Mouse (Mus musculus) embryonic facial prominence, embryonic 11.5 days (tissue): ENCODE measurements at regions not wholly inside any gene's neighbourhood (a gene's known extent, or its start where the extent isn't known, plus 50 kb on each side); places are given as distances from the start of the nearest gene placed in this dataset.

Experiments
- ATAC-seq: fragments of 200-750 bp; cut with Nextera tagmentation; replicated peaks from 2 replicates; pipeline ENCODE4 v1.8.0; 2017; ENCODE audit warnings: low read depth; ENCODE audit not compliant: insufficient number of reproducible peaks, low FRiP score, low TSS enrichment
- DNase-seq: peaks from one replicate; pipeline ENCODE4 v3.0.0-alpha.2; 2015; ENCODE audit warnings: low spot score
- H3K27ac ChIP-seq: fragments of 300-500 bp; sonication (generic); replicated peaks from 2 replicates; pipeline ENCODE4 v1.5.1; 2014; ENCODE audit warnings: mild to moderate bottlenecking, low read depth, low read length, control low read depth
- H3K27me3 ChIP-seq: fragments of 300-500 bp; sonication (generic); 2 replicates; pipeline ENCODE4 v1.6.1; 2014; ENCODE audit warnings: mild to moderate bottlenecking, low read length, moderate library complexity, mixed read lengths; ENCODE audit not compliant: control insufficient read depth, insufficient read depth
- H3K36me3 ChIP-seq: fragments of 300-500 bp; sonication (generic); replicated peaks from 2 replicates; pipeline ENCODE4 v1.6.1; 2014; ENCODE audit warnings: low read depth, mild to moderate bottlenecking, low read length, moderate library complexity, mixed read lengths; ENCODE audit not compliant: control insufficient read depth, insufficient read depth
- H3K4me1 ChIP-seq: fragments of 300-500 bp; sonication (generic); 2 replicates; pipeline ENCODE4 v1.6.1; 2014; ENCODE audit warnings: low read length, mixed read lengths; ENCODE audit not compliant: control insufficient read depth, insufficient read depth
- H3K4me2 ChIP-seq: fragments of 300-500 bp; sonication (generic); 2 replicates; pipeline ENCODE4 v1.6.1; 2014; ENCODE audit warnings: low read depth, mild to moderate bottlenecking, control low read depth, low read length, moderate library complexity
- H3K4me3 ChIP-seq: fragments of 300-500 bp; sonication (generic); 2 replicates; pipeline ENCODE4 v1.5.1; 2014; ENCODE audit warnings: low read depth, low read length, control low read depth
- H3K9ac ChIP-seq: fragments of 300-500 bp; sonication (generic); replicated peaks from 2 replicates; pipeline ENCODE4 v1.6.1; 2014; ENCODE audit warnings: mild to moderate bottlenecking, control low read depth, low read length
- H3K9me3 ChIP-seq: fragments of 300-500 bp; sonication (generic); replicated peaks from 2 replicates; pipeline ENCODE4 v1.6.1; 2016; ENCODE audit warnings: mild to moderate bottlenecking, low read length, inconsistent platforms, mixed read lengths; ENCODE audit not compliant: control insufficient read depth
- WGBS: fragments of 180-500 bp; shearing (Covaris S2); extraction: QIAGEN DNeasy Blood & Tissue Kit; methylation state at CpG from one replicate; pipeline ENCODE4 v1.1.7; 2014; 5-methylcytosine and 5-hydroxymethylcytosine counted together

DNA sequence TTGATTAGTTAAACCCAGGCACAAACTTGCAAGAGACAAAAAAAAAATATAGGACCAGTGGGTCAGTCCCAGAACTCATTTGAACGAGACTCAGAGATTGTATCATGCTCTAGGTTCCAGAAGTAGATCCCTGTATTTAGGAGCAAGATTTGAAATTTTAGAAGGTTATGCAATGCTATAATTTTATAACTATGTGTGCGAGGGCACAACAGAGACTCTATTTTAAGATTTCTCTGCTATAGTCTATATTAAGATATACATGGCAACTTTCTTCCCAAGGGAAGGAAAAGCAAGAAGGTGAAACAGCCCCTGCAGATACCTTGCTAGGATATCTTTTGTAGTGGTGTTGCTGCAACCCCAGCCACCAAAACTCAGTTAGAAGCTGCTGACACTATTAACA, 55.7 kb downstream of the Otor start:
- Histone ChIP-seq H3K4me3 (no peak overlapping the region), H3K4me1 (no peaks in the 10 kb centered on the region), H3K9me3 (no peaks in the 10 kb centered on the region), H3K4me2 (no peak overlapping the region), H3K36me3 (no peaks in the 10 kb centered on the region), H3K9ac (no peak overlapping the region), H3K27me3 (no peaks in the 10 kb centered on the region), H3K27ac (no peak overlapping the region)
- DNase-seq (no peak), ATAC-seq (no peak)
- WGBS: 83% methylated on average over 2 of the region's 2 CpGs

DNA sequence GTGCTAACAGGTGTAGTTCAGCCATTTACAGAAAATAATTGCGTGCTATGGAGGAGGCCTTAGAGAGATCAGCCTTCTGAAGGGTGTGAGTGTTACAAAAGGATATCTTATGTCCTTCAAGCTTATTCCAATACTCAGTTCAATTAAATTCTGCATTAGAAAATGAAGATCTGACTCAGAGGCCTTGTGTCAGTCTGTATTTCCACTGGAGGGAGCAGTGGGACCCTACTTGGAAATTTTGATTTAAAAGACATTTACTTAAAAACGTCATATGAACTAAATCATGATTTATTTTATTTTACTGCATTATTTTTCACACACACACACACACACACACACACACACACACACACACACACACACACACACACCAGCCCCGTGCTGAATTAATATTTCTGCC, 70.9 kb downstream of the Otor start:
- Histone ChIP-seq H3K9ac (no peak overlapping the region), H3K9me3 (no peaks in the 10 kb centered on the region), H3K4me2 (no peak overlapping the region), H3K36me3 (no peaks in the 10 kb centered on the region), H3K4me1 (no peaks in the 10 kb centered on the region), H3K4me3 (no peak overlapping the region), H3K27me3 (no peaks in the 10 kb centered on the region), H3K27ac (no peak overlapping the region)
- WGBS: 66% methylated on average over 3 of the region's 3 CpGs
- ATAC-seq (no peak), DNase-seq (no peak)

DNA sequence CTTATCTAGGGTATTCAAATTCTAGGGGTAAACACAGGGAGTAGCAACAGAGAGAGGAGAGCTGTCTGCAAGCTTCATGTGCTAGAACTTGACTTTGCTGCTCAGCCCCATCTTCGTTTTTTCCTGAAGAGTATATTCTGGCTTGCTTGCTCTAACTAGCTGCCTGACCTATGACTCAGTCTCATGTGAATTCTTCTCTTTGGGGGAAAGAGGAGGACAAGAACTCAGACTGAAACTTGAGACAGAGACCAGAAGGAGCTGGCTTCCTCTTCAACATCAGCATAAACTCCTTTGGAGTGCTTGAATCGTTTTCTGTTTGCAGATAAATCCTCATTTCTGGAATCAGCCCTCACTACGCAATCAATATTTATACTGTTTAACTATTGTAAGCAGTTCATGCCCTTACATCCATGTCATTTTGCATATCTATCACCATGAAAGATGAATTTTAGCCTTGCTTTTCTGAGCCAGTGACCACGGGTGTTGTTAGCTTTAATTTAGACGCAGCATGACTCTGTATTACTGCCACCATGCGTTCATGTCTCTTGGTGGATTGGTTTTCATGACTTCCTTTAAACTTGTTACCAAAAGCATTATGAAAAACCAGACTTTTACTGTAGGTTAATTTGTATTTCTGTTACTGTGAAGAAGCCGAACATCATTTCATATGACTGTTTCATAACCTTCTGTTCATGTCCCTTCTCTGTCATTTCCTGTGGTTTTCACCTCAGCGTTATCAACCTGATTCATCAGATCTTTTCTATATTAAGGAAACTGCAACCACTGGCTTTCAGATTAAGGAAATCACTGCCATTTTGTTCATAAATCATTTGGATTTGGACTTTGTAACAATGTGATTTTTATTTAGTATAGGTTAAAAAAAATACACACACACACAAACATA, 86.1 kb downstream of the Otor start:
- H3K4me2 ChIP-seq: no peak overlapping the region
- H3K4me1 ChIP-seq: no peaks in the 10 kb centered on the region
- no peak for DNase-seq
- no peak overlapping the region for H3K9ac ChIP-seq
- WGBS: 80% methylated on average over 8 of the region's 8 CpGs
- H3K27me3 ChIP-seq: no peaks in the 10 kb centered on the region
- no peaks in the 10 kb centered on the region for H3K9me3 ChIP-seq
- H3K36me3 ChIP-seq: no peaks in the 10 kb centered on the region
- no peak overlapping the region for H3K4me3 ChIP-seq
- H3K27ac ChIP-seq: no peak overlapping the region
- no peak for ATAC-seq

DNA sequence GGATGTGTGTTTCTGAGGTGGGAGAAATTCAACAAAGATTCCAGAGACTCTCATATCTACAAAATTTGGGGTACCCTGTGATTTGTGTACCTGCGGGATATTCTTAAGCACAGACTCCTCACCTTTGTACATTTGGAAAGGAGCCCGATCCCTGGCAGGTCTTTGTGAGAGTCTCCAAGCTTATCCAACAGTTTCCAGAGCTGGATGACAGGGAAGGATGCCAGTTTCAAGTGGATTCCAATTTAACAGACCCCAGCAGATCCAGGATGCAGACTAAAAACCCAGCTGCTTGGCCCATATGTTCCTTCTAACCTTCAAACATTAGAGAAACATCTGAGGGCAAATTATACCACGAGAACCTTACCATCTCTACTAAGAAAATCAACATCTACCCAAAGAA, 88.5 kb downstream of the Otor start:
- Histone ChIP-seq H3K4me1 (no peaks in the 10 kb centered on the region), H3K36me3 (no peaks in the 10 kb centered on the region), H3K4me3 (no peak overlapping the region), H3K9me3 (no peaks in the 10 kb centered on the region), H3K27me3 (no peaks in the 10 kb centered on the region), H3K9ac (no peak overlapping the region), H3K27ac (no peak overlapping the region), H3K4me2 (no peak overlapping the region)
- ATAC-seq: no peak
- WGBS: 80% methylated on average over 3 of the region's 3 CpGs
- no peak for DNase-seq

DNA sequence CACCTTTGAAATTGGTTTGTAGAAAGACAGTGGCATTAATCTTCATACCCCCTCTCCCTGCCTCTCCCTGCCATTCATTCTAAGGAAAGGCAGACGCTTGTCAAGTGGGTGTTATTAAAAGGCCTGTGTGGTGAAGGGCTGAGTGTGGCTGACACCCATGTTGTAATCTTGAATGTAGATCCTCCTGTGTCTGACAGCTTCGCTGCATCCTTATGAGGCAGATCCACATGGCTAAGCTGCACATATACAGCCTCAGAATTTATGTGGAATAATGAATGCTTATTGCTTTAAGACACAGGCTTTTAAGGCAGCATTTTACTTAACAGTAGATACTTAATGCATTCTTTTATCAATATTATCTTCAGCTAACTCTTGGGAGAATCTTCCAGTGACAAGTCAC, 92.4 kb downstream of the Otor start:
- H3K36me3 ChIP-seq: no peaks in the 10 kb centered on the region
- H3K9ac ChIP-seq: no peak overlapping the region
- H3K9me3 ChIP-seq: no peaks in the 10 kb centered on the region
- WGBS: 79% methylated on average over 2 of the region's 2 CpGs
- no peak overlapping the region for H3K4me2 ChIP-seq
- DNase-seq (no peak), ATAC-seq (no peak)
- H3K4me1 ChIP-seq: no peaks in the 10 kb centered on the region
- no peak overlapping the region for H3K27ac ChIP-seq
- no peaks in the 10 kb centered on the region for H3K27me3 ChIP-seq
- no peak overlapping the region for H3K4me3 ChIP-seq

DNA sequence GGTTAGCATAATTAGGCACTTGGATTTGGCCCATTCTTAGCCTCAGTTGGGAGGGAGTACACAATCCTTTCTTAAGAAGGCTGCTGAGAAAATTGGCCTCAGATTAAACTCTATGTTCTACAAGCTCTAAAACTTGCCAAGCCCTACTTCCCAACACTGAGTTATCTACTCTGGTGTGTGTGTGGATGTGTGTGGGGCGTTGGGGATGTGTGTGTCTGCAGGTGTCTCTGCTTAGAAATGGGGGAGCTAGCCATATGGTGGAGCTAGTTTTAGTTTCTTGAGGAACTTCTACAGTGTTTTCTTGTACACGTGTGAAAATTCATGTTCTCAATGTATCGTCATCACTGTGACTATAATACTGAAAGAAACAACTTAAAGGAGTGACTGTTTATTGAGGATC, 106.3 kb downstream of the Otor start:
- H3K4me2 ChIP-seq: no peak overlapping the region
- no peak for DNase-seq
- H3K9me3 ChIP-seq: no peaks in the 10 kb centered on the region
- no peak for ATAC-seq
- H3K9ac ChIP-seq: no peak overlapping the region
- WGBS: 78% methylated on average over 3 of the region's 3 CpGs
- H3K27ac ChIP-seq: no peak overlapping the region
- H3K27me3 ChIP-seq: no peaks in the 10 kb centered on the region
- no peak overlapping the region for H3K4me3 ChIP-seq
- no peaks in the 10 kb centered on the region for H3K36me3 ChIP-seq
- H3K4me1 ChIP-seq: no peaks in the 10 kb centered on the region

DNA sequence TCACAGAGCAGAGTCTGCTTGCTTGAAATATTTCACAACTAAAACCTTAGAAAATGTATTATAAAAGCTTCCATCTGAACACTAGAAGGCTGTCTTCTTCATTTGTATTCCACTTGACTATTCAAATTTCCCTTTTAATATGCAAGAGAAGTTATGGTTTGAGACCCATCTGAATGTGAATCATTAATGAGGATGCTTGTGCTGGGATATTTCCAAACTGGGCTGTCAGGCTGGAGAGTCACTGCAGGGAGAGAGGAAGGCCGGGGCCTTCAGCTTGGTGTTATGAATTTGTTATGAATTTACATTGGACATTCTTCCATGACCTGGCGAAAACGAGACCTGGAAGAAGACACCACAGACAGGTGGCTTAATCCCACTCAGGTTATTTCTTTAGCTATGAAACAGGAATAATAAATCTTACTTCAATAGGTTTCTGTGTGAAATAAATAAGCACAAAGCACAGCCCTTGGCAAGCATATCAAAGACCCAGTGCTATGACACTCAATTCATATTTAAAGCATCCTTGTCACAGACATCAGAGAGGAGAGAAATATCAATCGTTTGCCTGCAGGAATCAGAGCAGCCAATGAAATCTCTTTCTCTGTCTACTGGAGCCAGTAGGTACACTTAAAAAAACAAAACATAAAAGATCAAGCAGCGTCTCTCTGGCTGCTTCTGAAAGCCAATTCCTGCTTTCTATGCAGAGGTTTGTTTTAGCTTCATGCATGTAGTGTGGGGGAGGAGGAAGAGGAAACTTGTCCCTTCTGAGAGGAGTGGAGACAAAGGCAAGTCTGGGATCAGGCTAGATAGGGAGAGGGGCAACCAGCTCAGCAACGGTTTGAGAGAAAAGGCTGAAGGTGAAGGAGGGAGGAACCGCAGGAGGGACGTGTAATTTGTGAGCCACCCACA, 114.2 kb downstream of the Otor start:
- DNase-seq (no peak), ATAC-seq (no peak; the same call in 1 of the 2 replicates)
- Histone ChIP-seq H3K4me3 (no peak overlapping the region), H3K9me3 (no peaks in the 10 kb centered on the region), H3K4me1 (no peaks in the 10 kb centered on the region), H3K27ac (no peak overlapping the region), H3K27me3 (no peaks in the 10 kb centered on the region), H3K9ac (no peak overlapping the region), H3K4me2 (no peak overlapping the region), H3K36me3 (no peaks in the 10 kb centered on the region)
- 55% methylated on average over 8 of the region's 8 CpGs for WGBS

DNA sequence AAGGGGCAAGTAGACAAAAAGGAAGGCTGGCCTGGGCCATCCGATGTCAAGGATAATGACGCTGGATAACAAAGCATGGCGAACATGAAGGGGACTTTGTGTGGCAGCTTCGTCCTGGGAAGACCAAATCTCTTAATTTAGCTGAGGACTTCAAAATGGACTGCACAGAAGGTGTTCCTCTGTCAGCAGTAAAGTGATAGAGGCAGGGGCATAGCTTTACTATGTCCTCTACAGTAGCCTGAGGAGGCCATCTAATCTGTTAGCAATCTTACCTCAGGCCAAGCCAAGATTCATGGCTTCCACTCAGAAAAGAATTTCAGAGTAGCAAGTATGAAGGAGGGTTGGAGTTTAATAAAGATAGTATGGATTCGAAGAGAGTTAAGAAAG, 114.9 kb downstream of the Otor start:
- Histone ChIP-seq H3K9ac (no peak overlapping the region), H3K36me3 (no peaks in the 10 kb centered on the region), H3K9me3 (no peaks in the 10 kb centered on the region), H3K4me2 (no peak overlapping the region), H3K4me1 (no peaks in the 10 kb centered on the region), H3K27me3 (no peaks in the 10 kb centered on the region), H3K27ac (no peak overlapping the region), H3K4me3 (no peak overlapping the region)
- 47% methylated on average over 5 of the region's 5 CpGs for WGBS
- ATAC-seq (no peak; the same call in 1 of the 2 replicates), DNase-seq (no peak)
